12 mouse cellular contexts compared by ENCODE assay signal in genomic region chr14:20775661-20776060, GRCm38 (mm10). TPM values are rescaled to one million over a fixed set of nuclear protein-coding genes. Genes with fewer than 3 reads are reported as not detected.
DNase-seq lines count a peak whose midpoint lies in the region; ATAC-seq lines count a peak whose summit lies in the region.
"Had no signal": no experiment of that assay in that cellular context is flagged by ENCODE, and none has a peak within 500 bp of the region (broad histone marks: within the 10 kb centered on the region; RNA-seq: fewer than 3 reads in every experiment).

No protein-coding gene starts in this region.

- peak overlapping the region; percentile 37 for H3K27ac ChIP-seq in heart, embryonic 15.5 days
- H3K27ac ChIP-seq in lung, embryonic 15.5 days, result peak overlapping the region; percentile 17; the same call in 1 of the 2 replicates
- H3K27ac ChIP-seq in midbrain, embryonic 16.5 days (ENCODE audit: low read length), result peak overlapping the region; percentile 10; the same call in 1 of the 2 replicates
- H3K27ac ChIP-seq: embryonic facial prominence, embryonic 13.5 days; intestine, embryonic 15.5 days; liver, embryonic 12.5 days had no signal

- no peak for ATAC-seq in heart, embryonic 15.5 days (replicated peaks; ENCODE audit: insufficient number of reproducible peaks, insufficient read depth, low FRiP score, low read depth)
- ATAC-seq in lung, embryonic 15.5 days (ENCODE audit: borderline replicate concordance, extremely low read depth, low FRiP score, low TSS enrichment), result no peak
- ATAC-seq in midbrain, embryonic 16.5 days, result peak; percentile 63; the same call in 1 of the 2 replicates
- ATAC-seq: activated CD4-positive, CD25-positive, alpha-beta regulatory T cell, adult 4 months; intestine, embryonic 15.5 days; liver, embryonic 12.5 days had no signal

- no peak overlapping the region for H3K4me2 ChIP-seq in heart, embryonic 15.5 days
- no peak overlapping the region for H3K4me2 ChIP-seq in lung, embryonic 15.5 days
- no peak overlapping the region for H3K4me2 ChIP-seq in midbrain, embryonic 16.5 days (ENCODE audit: low read length)
- H3K4me2 ChIP-seq: embryonic facial prominence, embryonic 13.5 days; intestine, embryonic 15.5 days; liver, embryonic 12.5 days had no signal

- H3K36me3 ChIP-seq in heart, embryonic 15.5 days, result peaks cover 19% of the 10 kb centered on the region
- peaks cover 18% of the 10 kb centered on the region for H3K36me3 ChIP-seq in lung, embryonic 15.5 days
- H3K36me3 ChIP-seq in midbrain, embryonic 16.5 days (ENCODE audit: control insufficient read depth, insufficient read depth, low read length), result peaks cover 15% of the 10 kb centered on the region

- WGBS in heart, embryonic 15.5 days, result 33% methylated on average over 6 of the region's 6 CpGs
- WGBS in lung, embryonic 15.5 days, result 26% methylated on average over 6 of the region's 6 CpGs
- 6% methylated on average over 6 of the region's 6 CpGs for WGBS in midbrain, embryonic 16.5 days

- H3K9me3 ChIP-seq in heart, embryonic 15.5 days (replicated peaks), result no peaks in the 10 kb centered on the region
- H3K9me3 ChIP-seq in lung, embryonic 15.5 days, result no peaks in the 10 kb centered on the region
- no peaks in the 10 kb centered on the region for H3K9me3 ChIP-seq in midbrain, embryonic 16.5 days (replicated peaks; ENCODE audit: control insufficient read depth, low read length, poor library complexity, severe bottlenecking)
- H3K9me3 ChIP-seq: embryonic facial prominence, embryonic 13.5 days; intestine, embryonic 15.5 days; liver, embryonic 12.5 days had no signal

- H3K27me3 ChIP-seq in heart, embryonic 15.5 days, result no peaks in the 10 kb centered on the region
- no peaks in the 10 kb centered on the region for H3K27me3 ChIP-seq in lung, embryonic 15.5 days
- no peaks in the 10 kb centered on the region for H3K27me3 ChIP-seq in midbrain, embryonic 16.5 days (ENCODE audit: control insufficient read depth, insufficient read depth, low read depth, low read length)
- H3K27me3 ChIP-seq: embryonic facial prominence, embryonic 13.5 days; intestine, embryonic 15.5 days; liver, embryonic 12.5 days had no signal

- H3K4me1 ChIP-seq in heart, embryonic 15.5 days (replicated peaks), result peaks cover 50% of the 10 kb centered on the region
- H3K4me1 ChIP-seq in lung, embryonic 15.5 days, result peaks cover 18% of the 10 kb centered on the region; the same call in 1 of the 2 replicates
- H3K4me1 ChIP-seq in midbrain, embryonic 16.5 days (ENCODE audit: control insufficient read depth, insufficient read depth, low read length), result peaks cover 12% of the 10 kb centered on the region
- H3K4me1 ChIP-seq: liver, embryonic 12.5 days had no signal

- no peak for DNase-seq in heart, adult 8-10 months (ENCODE audit: low spot score)
- no peak for DNase-seq in lung, adult 18-20 months
- peak; percentile 27 for DNase-seq in embryo, embryonic 11 days
- no peak for DNase-seq in cerebellum, postnatal 4 days (ENCODE audit: low spot score in 2 of 2)
- DNase-seq: right cerebral cortex, postnatal 4 days had no signal

- H3K9ac ChIP-seq in heart, embryonic 15.5 days, result no peak overlapping the region
- no peak overlapping the region for H3K9ac ChIP-seq in lung, embryonic 15.5 days
- H3K9ac ChIP-seq in midbrain, embryonic 16.5 days (ENCODE audit: low read depth, low read length), result no peak overlapping the region
- H3K9ac ChIP-seq: embryonic facial prominence, embryonic 13.5 days; intestine, embryonic 15.5 days; liver, embryonic 12.5 days had no signal

- no peak overlapping the region for H3K4me3 ChIP-seq in heart, embryonic 15.5 days
- H3K4me3 ChIP-seq in lung, embryonic 15.5 days, result no peak overlapping the region
- no peak overlapping the region for H3K4me3 ChIP-seq in midbrain, embryonic 16.5 days (ENCODE audit: low read depth, low read length)
- H3K4me3 ChIP-seq: embryonic facial prominence, embryonic 13.5 days; intestine, embryonic 15.5 days; liver, embryonic 12.5 days had no signal

RNA-seq across cellular contexts. Expression of gene Camk2g, which starts 18.2 kb away (rescaled TPM):
- 75.7 and 76.8 TPM in 2 replicates for polyA plus RNA-seq in heart, embryonic 15.5 days (2015; fragmentation: Nextera tagmentation; extraction: Ambion mirVana)
- 10 to 100 TPM; 47.2 to 73.5 (median 58.4) TPM for total RNA-seq in heart, adult 8-10 months (2022)
- polyA plus RNA-seq in lung, embryonic 15.5 days (2015; fragmentation: Nextera tagmentation; extraction: Ambion mirVana), result 40.8 and 41.2 TPM in 2 replicates
- 149 and 180 TPM in 2 replicates for polyA plus RNA-seq in midbrain, embryonic 16.5 days (2015; fragmentation: Nextera tagmentation; extraction: Ambion mirVana)

RNA-seq across cellular contexts. Expression of gene Ndst2, which starts 41.3 kb away (rescaled TPM):
- 13.8 and 17.8 TPM in 2 replicates for polyA plus RNA-seq in heart, embryonic 15.5 days (2015; fragmentation: Nextera tagmentation; extraction: Ambion mirVana)
- 10 to 100 TPM in 1 of 4 experiments, 1 to 10 TPM in 3; 7.1 to 10.6 (median 9.9) TPM for total RNA-seq in heart, adult 8-10 months (2022)
- polyA plus RNA-seq in lung, embryonic 15.5 days (2015; fragmentation: Nextera tagmentation; extraction: Ambion mirVana), result 26.0 and 26.9 TPM in 2 replicates
- polyA plus RNA-seq in midbrain, embryonic 16.5 days (2015; fragmentation: Nextera tagmentation; extraction: Ambion mirVana), result 17.5 and 19.3 TPM in 2 replicates
